Mouse (Mus musculus): ENCODE measurements at regions not wholly inside any gene's neighbourhood (a gene's known extent, or its start where the extent isn't known, plus 50 kb on each side); places are given as distances from the start of the nearest gene placed in this dataset.

GRCm38 (mm10) chr8:42187083-42187482 lies 770.2 kb upstream of the Frg1 start:
- TF ChIP-seq POLR2A (IDR thresholded peaks at IDR 0.05; ENCODE audit: low read depth, low read length) = no peak
- TF ChIP-seq CTCF (IDR thresholded peaks at IDR 0.05; ENCODE audit: borderline replicate concordance, insufficient read depth, low read length) = no peak
